10 mouse cellular contexts compared by ENCODE assay signal in genomic region chr17:64617838-64618237, GRCm38 (mm10). TPM values are rescaled to one million over a fixed set of nuclear protein-coding genes. Genes with fewer than 3 reads are reported as not detected.
A peak's percentile ranks its signal among the peaks of the same experiment; 100 is the strongest.
DNase-seq lines count a peak whose midpoint lies in the region; ATAC-seq lines count a peak whose summit lies in the region.
"Had no signal": no experiment of that assay in that cellular context is flagged by ENCODE, and none has a peak within 500 bp of the region (broad histone marks: within the 10 kb centered on the region; RNA-seq: fewer than 3 reads in every experiment).

No protein-coding gene starts in this region.

- peaks cover 48% of the 10 kb centered on the region for H3K4me1 ChIP-seq in liver, embryonic 13.5 days (replicated peaks)
- H3K4me1 ChIP-seq in stomach, embryonic 14.5 days (ENCODE audit: control insufficient read depth, insufficient read depth, low read length), result 0 out of 2 replicates have a peak, but pooled peaks cover 8% of the 10 kb centered on the region
- H3K4me1 ChIP-seq in midbrain, embryonic 10.5 days, result peaks cover 24% of the 10 kb centered on the region
- H3K4me1 ChIP-seq: embryonic facial prominence, embryonic 12.5 days had no signal

- peak; percentile 61 for DNase-seq in gastrocnemius, adult 18-20 months (ENCODE audit: low spot score)
- DNase-seq in gastrocnemius, postnatal 36 days, result no peak
- peak; percentile 72 to 75 for DNase-seq in heart, postnatal 10 days
- DNase-seq in liver, embryonic 13.5 days, result no peak
- no peak for DNase-seq in spleen, postnatal 14 days (ENCODE audit: low spot score in 2 of 2)
- no peak for DNase-seq in midbrain, embryonic 10.5 days (ENCODE audit: low spot score)
- DNase-seq in layer of hippocampus, postnatal 10 days (ENCODE audit: low spot score in 2 of 2), result no peak

- intact Hi-C loops in gastrocnemius, postnatal 36 days (cut with DNase I), result no loop called here
- intact Hi-C loops in heart, postnatal 10 days (cut with DNase I), result loop anchor here (2.0 kb wide), 1 partner anchor 15 kb away; no protein-coding TSS in a partner anchor

- no peak overlapping the region for H3K9ac ChIP-seq in liver, embryonic 13.5 days
- H3K9ac ChIP-seq in stomach, embryonic 14.5 days (replicated peaks; ENCODE audit: low read depth, low read length), result no peak overlapping the region
- H3K9ac ChIP-seq: embryonic facial prominence, embryonic 12.5 days; limb, embryonic 13.5 days had no signal

- H3K4me3 ChIP-seq in liver, embryonic 13.5 days (replicated peaks), result no peak overlapping the region
- H3K4me3 ChIP-seq in stomach, embryonic 14.5 days (ENCODE audit: low read depth, low read length), result no peak overlapping the region
- H3K4me3 ChIP-seq in midbrain, embryonic 10.5 days, result no peak overlapping the region
- H3K4me3 ChIP-seq: embryonic facial prominence, embryonic 12.5 days; limb, embryonic 13.5 days had no signal

- H3K27me3 ChIP-seq in liver, embryonic 13.5 days, result no peaks in the 10 kb centered on the region
- H3K27me3 ChIP-seq in stomach, embryonic 14.5 days (ENCODE audit: control insufficient read depth, insufficient read depth, low read length), result no peaks in the 10 kb centered on the region
- no peaks in the 10 kb centered on the region for H3K27me3 ChIP-seq in midbrain, embryonic 10.5 days (ENCODE audit: low read depth, poor library complexity, severe bottlenecking)
- H3K27me3 ChIP-seq: embryonic facial prominence, embryonic 12.5 days; limb, embryonic 13.5 days had no signal

- no peak overlapping the region for H3K4me2 ChIP-seq in liver, embryonic 13.5 days
- H3K4me2 ChIP-seq in stomach, embryonic 14.5 days (replicated peaks; ENCODE audit: low read depth, low read length), result no peak overlapping the region
- H3K4me2 ChIP-seq: embryonic facial prominence, embryonic 12.5 days; limb, embryonic 13.5 days had no signal

- H3K27ac ChIP-seq in liver, embryonic 13.5 days, result peak overlapping the region; percentile 55; the same call in 1 of the 2 replicates
- H3K27ac ChIP-seq in stomach, embryonic 14.5 days (ENCODE audit: low read length), result no peak overlapping the region
- H3K27ac ChIP-seq in midbrain, embryonic 10.5 days (replicated peaks), result no peak overlapping the region
- H3K27ac ChIP-seq: embryonic facial prominence, embryonic 12.5 days; limb, embryonic 13.5 days had no signal

- ATAC-seq in liver, embryonic 13.5 days (ENCODE audit: low read depth), result peak; percentile 34; the same call in 1 of the 2 replicates
- ATAC-seq in stomach, embryonic 14.5 days (ENCODE audit: insufficient number of reproducible peaks, insufficient read depth, low FRiP score, low read depth), result 0 out of 2 replicates have a peak, but pooled peaks have one; percentile 30

- 63% methylated on average over 4 of the region's 4 CpGs for WGBS in liver, embryonic 13.5 days (ENCODE audit: insufficient replicate concordance)
- 79% methylated on average over 4 of the region's 4 CpGs for WGBS in stomach, embryonic 14.5 days
- WGBS in midbrain, embryonic 10.5 days, result 94% methylated on average over 4 of the region's 4 CpGs

- H3K9me3 ChIP-seq in liver, embryonic 13.5 days (replicated peaks), result no peaks in the 10 kb centered on the region
- H3K9me3 ChIP-seq in stomach, embryonic 14.5 days (ENCODE audit: control insufficient read depth, low read depth, low read length), result no peaks in the 10 kb centered on the region
- H3K9me3 ChIP-seq in midbrain, embryonic 10.5 days (replicated peaks), result no peaks in the 10 kb centered on the region
- H3K9me3 ChIP-seq: embryonic facial prominence, embryonic 12.5 days; limb, embryonic 13.5 days had no signal

- peaks cover 15% of the 10 kb centered on the region; the same call in 1 of the 2 replicates for H3K36me3 ChIP-seq in liver, embryonic 13.5 days
- H3K36me3 ChIP-seq in stomach, embryonic 14.5 days (ENCODE audit: control insufficient read depth, insufficient read depth, low read length), result no peaks in the 10 kb centered on the region
- peaks cover 10% of the 10 kb centered on the region; the same call in 1 of the 2 replicates for H3K36me3 ChIP-seq in midbrain, embryonic 10.5 days
- H3K36me3 ChIP-seq: embryonic facial prominence, embryonic 12.5 days had no signal

RNA-seq across cellular contexts. Expression of gene Man2a1, which starts 17.3 kb away (rescaled TPM):
- 1 to 10 TPM; 6.0 to 7.4 TPM for total RNA-seq in gastrocnemius, adult 18-20 months (2021)
- 1 to 10 TPM; 6.9 to 7.6 TPM for total RNA-seq in gastrocnemius, postnatal 36 days (2021)
- 10 to 100 TPM; 27.5 to 35.6 TPM for total RNA-seq in heart, postnatal 10 days (2021)
- polyA plus RNA-seq in liver, embryonic 13.5 days (2015; fragmentation: Nextera tagmentation; extraction: Ambion mirVana), result 3.6 and 4.0 TPM in 2 replicates
- polyA plus RNA-seq in stomach, embryonic 14.5 days (2014; fragmentation: Nextera tagmentation; extraction: Ambion mirVana), result 16.1 and 19.5 TPM in 2 replicates
- 3.9 and 4.3 TPM in 2 replicates for polyA plus RNA-seq in midbrain, embryonic 10.5 days (2016; fragmentation: Nextera tagmentation; extraction: Ambion mirVana)
- total RNA-seq in layer of hippocampus, postnatal 10 days (2021), result 10 to 100 TPM; 18.6 to 20.3 TPM

Comparison
In these comparisons a context has a peak if more than half of its experiments do, and no peak if none do; other contexts are left out.
1. DNase-seq: peak in gastrocnemius, adult 18-20 months (single experiment) and heart, postnatal 10 days (2 of 2); none in gastrocnemius, postnatal 36 days (0 of 2), liver, embryonic 13.5 days (single experiment), spleen, postnatal 14 days (0 of 2), midbrain, embryonic 10.5 days (single experiment) and layer of hippocampus, postnatal 10 days (0 of 2).